8 mouse cellular contexts compared by ENCODE assay signal in genomic region chr2:91931328-91932159, GRCm38 (mm10). TPM values are rescaled to one million over a fixed set of nuclear protein-coding genes. Genes with fewer than 3 reads are reported as not detected.
A peak's percentile ranks its signal among the peaks of the same experiment; 100 is the strongest.
DNase-seq lines count a peak whose midpoint lies in the region; ATAC-seq and TF ChIP-seq lines count a peak whose summit lies in the region.

No protein-coding gene starts in this region.

- H3K27ac ChIP-seq in cerebellum, adult 2 months (ENCODE audit: insufficient read depth, low read length): no peak overlapping the region
- peak overlapping the region; percentile 87 for H3K27ac ChIP-seq in forebrain, embryonic 15.5 days (replicated peaks)
- H3K27ac ChIP-seq in midbrain, postnatal 0 days (ENCODE audit: low read depth, low read length): peak overlapping the region; percentile 32; the same call in 1 of the 2 replicates

- H3K9me3 ChIP-seq in forebrain, embryonic 15.5 days: no peaks in the 10 kb centered on the region
- no peaks in the 10 kb centered on the region for H3K9me3 ChIP-seq in midbrain, postnatal 0 days (ENCODE audit: low read length)

- 41% methylated on average over 49 of the region's 50 CpGs for WGBS in cerebellum, adult 2 months
- under 1% methylated on average over 48 of the region's 50 CpGs for WGBS in forebrain, embryonic 15.5 days
- WGBS in midbrain, postnatal 0 days: 4% methylated on average over 43 of the region's 50 CpGs

- peaks cover 5% of the 10 kb centered on the region for H3K36me3 ChIP-seq in forebrain, embryonic 15.5 days
- peaks cover 13% of the 10 kb centered on the region for H3K36me3 ChIP-seq in midbrain, postnatal 0 days (ENCODE audit: insufficient read depth, low read length)

- no peak for TF ChIP-seq POLR2A in cerebellum, adult 2 months (IDR thresholded peaks at IDR 0.05; ENCODE audit: borderline replicate concordance, insufficient read depth, low read length)

- H3K9ac ChIP-seq in forebrain, embryonic 15.5 days (replicated peaks): peak overlapping the region; percentile 83
- H3K9ac ChIP-seq in midbrain, postnatal 0 days (replicated peaks; ENCODE audit: low read length, poor library complexity, severe bottlenecking): peak overlapping the region; percentile 46

- peak overlapping the region; percentile 88 for H3K4me2 ChIP-seq in forebrain, embryonic 15.5 days (replicated peaks)
- H3K4me2 ChIP-seq in midbrain, postnatal 0 days (ENCODE audit: low read depth, low read length, poor library complexity, severe bottlenecking): peak overlapping the region; percentile 55

- TF ChIP-seq CTCF in cerebellum, adult 2 months (IDR thresholded peaks at IDR 0.05; ENCODE audit: borderline replicate concordance, insufficient read depth, low read depth, low read length): no peak
- TF ChIP-seq CTCF in midbrain, postnatal 0 days (IDR thresholded peaks at IDR 0.05): no peak

- ATAC-seq in forebrain, embryonic 15.5 days (replicated peaks): peak; percentile 68
- peak; percentile 70 for ATAC-seq in midbrain, postnatal 0 days (ENCODE audit: low FRiP score)
- ATAC-seq in megakaryocyte progenitor cell, adult 5-6 weeks (replicated peaks; ENCODE audit: poor library complexity): no peak
- no peak for ATAC-seq in frontal cortex, adult (ENCODE audit: low TSS enrichment)

- peak overlapping the region; percentile 2 for H3K4me3 ChIP-seq in cerebellum, adult 2 months (replicated peaks; ENCODE audit: insufficient read depth, low read depth, low read length)
- H3K4me3 ChIP-seq in forebrain, embryonic 15.5 days: peak overlapping the region; percentile 75
- H3K4me3 ChIP-seq in midbrain, postnatal 0 days (ENCODE audit: low read depth, low read length): peak overlapping the region; percentile 34

- peak; percentile 55 to 57 for DNase-seq in layer of hippocampus, postnatal 10 days (ENCODE audit: low spot score in 2 of 2)
- no peak for DNase-seq in layer of hippocampus, postnatal 36 days
- DNase-seq in cerebellum, adult 2 months: peak; percentile 33 to 38
- DNase-seq in kidney, postnatal 10 days: peak; percentile 88
- DNase-seq in midbrain, postnatal 0 days (ENCODE audit: low spot score): peak; percentile 57

- H3K4me1 ChIP-seq in cerebellum, adult 2 months (ENCODE audit: control insufficient read depth, insufficient read depth, low read length): peaks cover 67% of the 10 kb centered on the region
- H3K4me1 ChIP-seq in forebrain, embryonic 15.5 days: peaks cover 37% of the 10 kb centered on the region
- H3K4me1 ChIP-seq in midbrain, postnatal 0 days (ENCODE audit: insufficient read depth, low read length): no peaks in the 10 kb centered on the region; the same call in 1 of the 2 replicates

- H3K27me3 ChIP-seq in cerebellum, adult 2 months (ENCODE audit: control insufficient read depth, insufficient read depth, low read length): no peaks in the 10 kb centered on the region
- H3K27me3 ChIP-seq in forebrain, embryonic 15.5 days: no peaks in the 10 kb centered on the region
- H3K27me3 ChIP-seq in midbrain, postnatal 0 days (ENCODE audit: insufficient read depth, low read length): 0 out of 2 replicates have a peak, but pooled peaks cover 3% of the 10 kb centered on the region

RNA-seq across cellular contexts. Expression of gene Mdk, which starts 0.6 kb away (rescaled TPM):
- 10 to 100 TPM; 44.3 to 49.4 TPM for total RNA-seq in layer of hippocampus, postnatal 10 days (2021)
- 10 to 100 TPM; 25.4 to 29.4 TPM for total RNA-seq in layer of hippocampus, postnatal 36 days (2021)
- polyA plus RNA-seq in cerebellum, adult 2 months (2012; rRNA removed): 77.8 and 78.9 TPM in 2 replicates
- polyA plus RNA-seq in forebrain, embryonic 15.5 days (2015; fragmentation: Nextera tagmentation; extraction: Ambion mirVana): 347 and 357 TPM in 2 replicates
- 39.0 and 40.8 TPM in 2 replicates for total RNA-seq in midbrain, postnatal 0 days (2014; rRNA removed)
- 71.0 and 71.4 TPM in 2 replicates for polyA plus RNA-seq in midbrain, postnatal 0 days (2015; fragmentation: Nextera tagmentation; extraction: Ambion mirVana)
- total RNA-seq in megakaryocyte progenitor cell, adult 5-6 weeks (2015): 0.32 and 0.86 TPM in 2 replicates
- 0.12 and 0.30 TPM in 2 replicates for total RNA-seq in megakaryocyte progenitor cell, adult 5-6 weeks (2017)

RNA-seq across cellular contexts. Expression of gene Chrm4, which starts 4.5 kb away (rescaled TPM):
- total RNA-seq in layer of hippocampus, postnatal 10 days (2021): 10 to 100 TPM; 20.0 to 21.3 TPM
- 10 to 100 TPM; 25.7 to 28.6 TPM for total RNA-seq in layer of hippocampus, postnatal 36 days (2021)
- polyA plus RNA-seq in cerebellum, adult 2 months (2012; rRNA removed): 2.0 TPM in 2 replicates
- polyA plus RNA-seq in forebrain, embryonic 15.5 days (2015; fragmentation: Nextera tagmentation; extraction: Ambion mirVana): 1.5 and 1.8 TPM in 2 replicates
- 1.8 and 4.0 TPM in 2 replicates for total RNA-seq in midbrain, postnatal 0 days (2014; rRNA removed)
- polyA plus RNA-seq in midbrain, postnatal 0 days (2015; fragmentation: Nextera tagmentation; extraction: Ambion mirVana): 0.25 and 0.34 TPM in 2 replicates
- 0.17 TPM in 2 replicates for total RNA-seq in megakaryocyte progenitor cell, adult 5-6 weeks (2015)
- 0.17 TPM in 1 of 2 replicates, not detected in the other for total RNA-seq in megakaryocyte progenitor cell, adult 5-6 weeks (2017)

RNA-seq across cellular contexts. Expression of gene Gm9821, which starts 14.0 kb away (rescaled TPM):
- total RNA-seq in layer of hippocampus, postnatal 10 days (2021): not detected
- total RNA-seq in layer of hippocampus, postnatal 36 days (2021): not detected
- polyA plus RNA-seq in cerebellum, adult 2 months (2012; rRNA removed): not detected in 2 replicates
- polyA plus RNA-seq in forebrain, embryonic 15.5 days (2015; fragmentation: Nextera tagmentation; extraction: Ambion mirVana): 0.15 and 0.32 TPM in 2 replicates
- 0.11 TPM in 1 of 2 replicates, not detected in the other for total RNA-seq in midbrain, postnatal 0 days (2014; rRNA removed)
- polyA plus RNA-seq in midbrain, postnatal 0 days (2015; fragmentation: Nextera tagmentation; extraction: Ambion mirVana): 0.14 TPM in 1 of 2 replicates, not detected in the other
- not detected in 2 replicates for total RNA-seq in megakaryocyte progenitor cell, adult 5-6 weeks (2015)
- 0.21 and 0.95 TPM in 2 replicates for total RNA-seq in megakaryocyte progenitor cell, adult 5-6 weeks (2017)

RNA-seq across cellular contexts. Expression of gene Dgkz, which starts 44.1 kb away (rescaled TPM):
- total RNA-seq in layer of hippocampus, postnatal 10 days (2021): 100 to 1,000 TPM; 313 to 336 TPM
- 100 to 1,000 TPM; 500 to 531 TPM for total RNA-seq in layer of hippocampus, postnatal 36 days (2021)
- polyA plus RNA-seq in cerebellum, adult 2 months (2012; rRNA removed): 716 and 832 TPM in 2 replicates
- 27.6 and 28.2 TPM in 2 replicates for polyA plus RNA-seq in forebrain, embryonic 15.5 days (2015; fragmentation: Nextera tagmentation; extraction: Ambion mirVana)
- 99.8 and 144 TPM in 2 replicates for total RNA-seq in midbrain, postnatal 0 days (2014; rRNA removed)
- polyA plus RNA-seq in midbrain, postnatal 0 days (2015; fragmentation: Nextera tagmentation; extraction: Ambion mirVana): 35.1 and 36.6 TPM in 2 replicates
- 111 and 112 TPM in 2 replicates for total RNA-seq in megakaryocyte progenitor cell, adult 5-6 weeks (2015)
- total RNA-seq in megakaryocyte progenitor cell, adult 5-6 weeks (2017): 76.3 and 94.7 TPM in 2 replicates

Comparison
In these comparisons a context has a peak if more than half of its experiments do, and no peak if none do; other contexts are left out.
1. DNase-seq: peak in layer of hippocampus, postnatal 10 days (2 of 2), cerebellum, adult 2 months (2 of 2), kidney, postnatal 10 days (single experiment) and midbrain, postnatal 0 days (single experiment); none in layer of hippocampus, postnatal 36 days (0 of 2).
2. H3K4me3 ChIP-seq: peak in every context shown above with its lines; median percentile 75 in forebrain, embryonic 15.5 days; 34 in midbrain, postnatal 0 days; 2 in cerebellum, adult 2 months.
3. ATAC-seq: peak in forebrain, embryonic 15.5 days (single experiment) and midbrain, postnatal 0 days (single experiment); none in megakaryocyte progenitor cell, adult 5-6 weeks (single experiment) and frontal cortex, adult (single experiment).
4. RNA of gene Mdk, which starts 0.6 kb away (total RNA-seq): 44.3 to 49.4 TPM in layer of hippocampus, postnatal 10 days, 39.0 to 40.8 TPM in midbrain, postnatal 0 days and 25.4 to 29.4 TPM in layer of hippocampus, postnatal 36 days; 0.12 to 0.86 TPM in megakaryocyte progenitor cell, adult 5-6 weeks; every median in the first group is over 10 times any median in the second.